Mouse (Mus musculus) kidney, postnatal 4 days (tissue): Measurements from ENCODE around the gene Nfkbie.
A peak's percentile ranks its signal among the peaks of the same experiment; 100 is the strongest.

Experiments used
- DNase-seq, 2 experiments: peaks; one replicate each; pipeline ENCODE4 v3.0.0; 2021; ENCODE audit warnings: mixed read lengths in 2 of 2

Nfkbie gene

GRCm38 (mm10) chr17:45555452-45556106 lies at the start of gene Nfkbie:
Gene Nfkbie (plus strand): TSS chr17:45555703.
- peak; percentile 99 for DNase-seq

GRCm38 (mm10) chr17:45505941-45506465 lies 49.5 kb upstream of the Nfkbie start:
- DNase-seq, result no peak

GRCm38 (mm10) chr17:45506700-45507189 lies 48.8 kb upstream of the Nfkbie start, which contains the start of gene Aars2:
Gene Aars2 (plus strand): TSS chr17:45506841.
- DNase-seq, result peak; percentile 98 to 99

GRCm38 (mm10) chr17:45510871-45511270 lies 44.6 kb upstream of the Nfkbie start:
- no peak for DNase-seq

- no peak for DNase-seq
Measured at GRCm38 (mm10) chr17:45511757-45512156, 43.7 kb upstream of the Nfkbie start.

- no peak for DNase-seq
Measured at GRCm38 (mm10) chr17:45515204-45515726, 40.2 kb upstream of the Nfkbie start.

GRCm38 (mm10) chr17:45515806-45516205 lies 39.7 kb upstream of the Nfkbie start:
- DNase-seq, result no peak

GRCm38 (mm10) chr17:45516488-45516887 lies 39.0 kb upstream of the Nfkbie start:
- DNase-seq, result peak; percentile 86 to 87

GRCm38 (mm10) chr17:45517135-45517534 lies 38.4 kb upstream of the Nfkbie start:
- no peak for DNase-seq

GRCm38 (mm10) chr17:45517549-45518215 lies 37.8 kb upstream of the Nfkbie start:
- no peak for DNase-seq

GRCm38 (mm10) chr17:45518766-45519475 lies 36.6 kb upstream of the Nfkbie start:
- no peak for DNase-seq

GRCm38 (mm10) chr17:45520136-45520535 lies 35.4 kb upstream of the Nfkbie start:
- DNase-seq, result no peak

GRCm38 (mm10) chr17:45523263-45523662 lies 32.2 kb upstream of the Nfkbie start, which contains the start of gene Tcte1:
Gene Tcte1 (plus strand): TSS chr17:45523434.
- peak; percentile 73 to 77 for DNase-seq

GRCm38 (mm10) chr17:45524961-45525360 lies 30.5 kb upstream of the Nfkbie start:
- no peak for DNase-seq

GRCm38 (mm10) chr17:45526571-45526970 lies 28.9 kb upstream of the Nfkbie start:
- DNase-seq, result no peak

GRCm38 (mm10) chr17:45530346-45530782 lies 25.1 kb upstream of the Nfkbie start:
- DNase-seq, result no peak

- no peak for DNase-seq
Measured at GRCm38 (mm10) chr17:45532896-45533295, 22.6 kb upstream of the Nfkbie start.

- peak; percentile 76 to 80 for DNase-seq
Measured at GRCm38 (mm10) chr17:45536264-45536663, 19.2 kb upstream of the Nfkbie start.

- no peak for DNase-seq
Measured at GRCm38 (mm10) chr17:45538394-45538793, 17.1 kb upstream of the Nfkbie start.

- DNase-seq, result no peak
Measured at GRCm38 (mm10) chr17:45539664-45540063, 15.8 kb upstream of the Nfkbie start.

GRCm38 (mm10) chr17:45542129-45542528 lies 13.4 kb upstream of the Nfkbie start:
- no peak for DNase-seq

GRCm38 (mm10) chr17:45542705-45543104 lies 12.8 kb upstream of the Nfkbie start:
- DNase-seq, result no peak

- DNase-seq, result no peak
Measured at GRCm38 (mm10) chr17:45543115-45543514, 12.4 kb upstream of the Nfkbie start.
